Mouse (Mus musculus) heart, embryonic 15.5 days (tissue): ENCODE measurements around the gene Tenm2. TPM values are rescaled to one million over a fixed set of nuclear protein-coding genes. Genes with fewer than 3 reads are reported as not detected.
A peak's percentile ranks its signal among the peaks of the same experiment; 100 is the strongest.

Experiments used
- ATAC-seq: fragments of 200-750 bp; cut with Nextera tagmentation; replicated peaks from 2 replicates; pipeline ENCODE4 v1.8.0; 2017; ENCODE audit warnings: low read depth, moderate TSS enrichment; ENCODE audit not compliant: insufficient number of reproducible peaks, insufficient read depth, low FRiP score
- H3K27ac ChIP-seq: fragments of 300-500 bp; sonication (generic); 2 replicates; pipeline ENCODE4 v1.5.1; 2015; ENCODE audit warnings: mild to moderate bottlenecking, inconsistent platforms
- H3K27me3 ChIP-seq: fragments of 300-500 bp; sonication (generic); 2 replicates; pipeline ENCODE4 v1.6.1; 2015; ENCODE audit warnings: inconsistent platforms
- H3K36me3 ChIP-seq: fragments of 300-500 bp; sonication (generic); 2 replicates; pipeline ENCODE4 v1.6.1; 2015; ENCODE audit warnings: mild to moderate bottlenecking, inconsistent platforms
- H3K4me1 ChIP-seq: fragments of 300-500 bp; sonication (generic); replicated peaks from 2 replicates; pipeline ENCODE4 v1.6.1; 2015; ENCODE audit warnings: inconsistent platforms
- H3K4me2 ChIP-seq: fragments of 300-500 bp; sonication (generic); 2 replicates; pipeline ENCODE4 v1.6.1; 2015; ENCODE audit warnings: inconsistent platforms, mild to moderate bottlenecking, moderate library complexity
- H3K4me3 ChIP-seq: fragments of 300-500 bp; sonication (generic); 2 replicates; pipeline ENCODE4 v1.5.1; 2015; ENCODE audit warnings: mild to moderate bottlenecking, inconsistent platforms
- H3K9ac ChIP-seq: fragments of 300-500 bp; sonication (generic); 2 replicates; pipeline ENCODE4 v1.6.1; 2015; ENCODE audit warnings: mild to moderate bottlenecking, inconsistent platforms
- H3K9me3 ChIP-seq: fragments of 300-500 bp; sonication (generic); replicated peaks from 2 replicates; pipeline ENCODE4 v1.6.1; 2016; ENCODE audit warnings: inconsistent platforms
- WGBS: fragments of 180-500 bp; shearing (Covaris S2); methylation state at CpG from one replicate; pipeline ENCODE4 v1.1.7; 2015; ENCODE audit warnings: mixed read lengths; 5-methylcytosine and 5-hydroxymethylcytosine counted together
- polyA plus RNA-seq: library from polyadenylated mRNA; unstranded; fragments of >200 nt; fragmentation: Nextera tagmentation; extraction: Ambion mirVana; gene quantifications from 2 replicates; pipeline ENCODE4 v1.2.1, GENCODE M21; 2015

Gene Tenm2
- polyA plus RNA-seq, 1 experiment from 2014 or later = 0.49 TPM

DNA sequence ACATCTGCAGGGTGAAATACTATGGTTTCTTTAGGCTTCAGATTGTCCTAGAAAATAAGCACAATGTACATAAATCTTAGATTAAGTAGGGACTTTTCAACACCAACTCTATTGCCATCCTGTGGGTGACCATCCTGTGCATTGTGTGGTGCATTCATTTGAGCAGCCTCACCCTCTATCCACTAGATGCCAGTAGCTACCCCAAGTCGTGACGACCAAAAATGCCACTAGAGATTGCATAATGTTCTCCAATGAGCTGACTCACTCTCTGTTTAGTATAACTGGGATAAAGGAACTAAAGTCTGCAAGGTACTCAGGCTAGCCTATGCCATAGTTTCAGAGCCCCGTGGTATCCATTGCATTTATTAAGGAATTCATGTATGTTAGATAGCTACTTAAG, 543.1 kb downstream of the Tenm2 start:
- no peak for ATAC-seq
- Histone ChIP-seq H3K27me3 (no peaks in the 10 kb centered on the region), H3K9me3 (no peaks in the 10 kb centered on the region), H3K9ac (no peak overlapping the region), H3K36me3 (no peaks in the 10 kb centered on the region), H3K4me2 (no peak overlapping the region), H3K4me3 (no peak overlapping the region), H3K27ac (no peak overlapping the region), H3K4me1 (no peaks in the 10 kb centered on the region)
- 61% methylated on average over 3 of the region's 3 CpGs for WGBS

DNA sequence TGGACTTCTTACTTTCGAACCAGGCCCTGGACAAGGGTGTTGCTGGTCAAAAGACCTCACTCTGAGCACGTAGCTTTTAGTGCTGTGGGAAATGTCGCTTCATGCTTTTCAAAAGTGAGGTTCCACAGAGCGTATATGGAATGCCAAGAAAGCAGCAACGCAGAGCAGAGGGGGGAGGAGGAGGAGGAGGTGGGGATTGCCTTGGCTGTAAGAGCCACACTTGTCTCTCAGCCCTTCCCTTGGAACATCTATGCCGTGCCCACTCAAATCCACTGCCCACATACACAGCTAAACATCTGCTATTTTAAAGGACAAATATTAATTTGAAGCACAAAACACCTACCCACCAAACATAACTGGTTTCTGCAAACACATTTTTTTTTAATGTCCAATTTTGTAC, 544.9 kb downstream of the Tenm2 start:
- Histone ChIP-seq H3K4me1 (0 out of 2 replicates have a peak, but pooled peaks cover 3% of the 10 kb centered on the region), H3K9ac (no peak overlapping the region), H3K4me3 (no peak overlapping the region), H3K27me3 (no peaks in the 10 kb centered on the region), H3K9me3 (no peaks in the 10 kb centered on the region), H3K36me3 (no peaks in the 10 kb centered on the region), H3K4me2 (no peak overlapping the region), H3K27ac (no peak overlapping the region)
- ATAC-seq = no peak
- WGBS = 60% methylated on average over 6 of the region's 6 CpGs

DNA sequence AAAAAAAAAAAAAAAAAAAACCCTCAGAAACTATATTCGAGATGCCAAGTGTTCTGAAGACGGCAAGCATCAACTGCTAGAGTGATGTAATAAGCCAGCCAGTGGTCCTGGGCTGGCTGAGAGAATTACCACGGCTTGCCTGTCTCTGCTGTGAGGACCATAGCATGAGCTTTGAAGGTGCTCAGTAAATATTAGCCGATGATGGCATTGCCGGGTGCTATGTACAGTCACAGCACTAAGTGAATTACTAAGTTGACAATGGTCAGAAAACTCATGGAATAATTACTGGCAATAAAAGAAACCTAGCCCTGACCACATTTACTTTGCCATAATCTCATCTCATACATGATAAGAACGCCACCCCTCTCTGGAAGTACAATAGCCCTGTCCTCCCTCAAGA, 549.5 kb downstream of the Tenm2 start:
- Histone ChIP-seq H3K27me3 (no peaks in the 10 kb centered on the region), H3K4me2 (no peak overlapping the region), H3K9me3 (no peaks in the 10 kb centered on the region), H3K4me1 (0 out of 2 replicates have a peak, but pooled peaks cover 3% of the 10 kb centered on the region), H3K4me3 (no peak overlapping the region), H3K36me3 (no peaks in the 10 kb centered on the region), H3K9ac (no peak overlapping the region), H3K27ac (no peak overlapping the region)
- WGBS = 63% methylated on average over 6 of the region's 6 CpGs
- ATAC-seq = no peak

DNA sequence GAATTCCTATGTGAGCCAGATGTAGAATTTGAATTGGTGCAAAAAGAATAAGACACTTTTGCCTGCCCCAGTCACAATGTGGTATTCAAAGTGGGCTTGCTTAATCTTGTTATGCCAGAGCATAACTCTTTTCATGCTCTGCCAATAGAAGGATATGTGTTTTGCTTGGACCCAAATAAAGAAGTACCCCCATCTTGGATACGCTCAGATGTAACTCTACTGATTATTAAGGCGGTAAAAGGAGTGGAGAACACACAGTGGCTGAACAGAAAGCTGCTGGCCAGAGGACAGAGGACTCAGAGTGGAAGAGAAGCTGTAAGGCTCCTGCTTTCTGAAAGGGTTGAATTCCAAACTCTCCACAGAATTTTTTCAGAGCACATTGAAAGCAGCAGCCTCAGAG, 556.4 kb downstream of the Tenm2 start:
- peaks cover 8% of the 10 kb centered on the region for H3K4me1 ChIP-seq
- ATAC-seq = no peak
- no peaks in the 10 kb centered on the region for H3K27me3 ChIP-seq
- H3K36me3 ChIP-seq = no peaks in the 10 kb centered on the region
- H3K4me3 ChIP-seq = no peak overlapping the region
- no peak overlapping the region for H3K9ac ChIP-seq
- WGBS = 79% methylated on average over 2 of the region's 2 CpGs
- no peak overlapping the region for H3K4me2 ChIP-seq
- H3K27ac ChIP-seq = no peak overlapping the region
- H3K9me3 ChIP-seq = no peaks in the 10 kb centered on the region

DNA sequence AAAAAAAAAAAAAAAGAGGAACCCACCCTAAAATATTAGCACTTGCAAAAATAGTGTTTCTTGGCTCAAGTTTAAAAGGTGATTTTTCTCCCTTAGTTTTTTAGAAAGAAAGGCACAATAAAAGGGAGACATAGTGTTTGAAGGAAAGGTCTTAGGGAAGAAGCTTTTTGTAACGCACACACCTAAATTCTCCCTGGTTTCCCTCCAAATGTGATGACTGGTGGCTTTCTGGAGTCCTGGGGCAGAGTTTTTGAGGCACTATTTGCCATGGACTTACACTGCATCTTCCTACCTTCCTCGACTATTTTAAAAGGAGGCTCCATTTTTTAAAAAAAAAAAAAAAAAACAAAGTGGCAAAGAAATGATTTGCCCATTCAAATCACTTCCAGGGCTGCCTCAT, 557.2 kb downstream of the Tenm2 start:
- 49% methylated on average over 2 of the region's 2 CpGs for WGBS
- Histone ChIP-seq H3K4me1 (peaks cover 8% of the 10 kb centered on the region), H3K4me2 (peak overlapping the region; percentile 69), H3K36me3 (no peaks in the 10 kb centered on the region), H3K27me3 (no peaks in the 10 kb centered on the region), H3K9me3 (no peaks in the 10 kb centered on the region), H3K27ac (no peak overlapping the region), H3K9ac (no peak overlapping the region), H3K4me3 (0 out of 2 replicates have a peak overlapping the region, but pooled peaks have one; percentile 52)
- ATAC-seq = no peak

DNA sequence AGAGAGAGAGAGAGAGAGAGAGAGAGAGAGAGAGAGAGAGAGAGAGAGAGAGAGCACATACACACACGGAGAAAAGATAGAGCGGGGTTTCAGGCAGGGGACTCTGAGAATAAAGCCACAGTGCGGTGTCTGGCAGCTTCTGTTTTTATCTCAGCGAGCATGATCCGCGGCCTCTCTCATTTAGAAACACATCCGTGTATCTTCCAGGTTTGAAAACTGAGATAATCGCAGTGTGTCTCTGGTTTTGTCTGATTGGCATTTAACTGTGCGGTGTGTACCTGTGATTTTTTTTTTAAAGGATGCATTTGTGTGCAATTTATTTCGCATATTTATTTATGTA, 557.7 kb downstream of the Tenm2 start:
- no peaks in the 10 kb centered on the region for H3K36me3 ChIP-seq
- peaks cover 8% of the 10 kb centered on the region for H3K4me1 ChIP-seq
- H3K9ac ChIP-seq = peak overlapping the region; percentile 41
- H3K27me3 ChIP-seq = no peaks in the 10 kb centered on the region
- peak overlapping the region; percentile 86 for H3K27ac ChIP-seq
- ATAC-seq = 0 out of 2 replicates have a peak, but pooled peaks have one; percentile 22
- WGBS = 7% methylated on average over 10 of the region's 10 CpGs
- H3K4me2 ChIP-seq = peak overlapping the region; percentile 69
- H3K4me3 ChIP-seq = peak overlapping the region; percentile 52
- H3K9me3 ChIP-seq = no peaks in the 10 kb centered on the region

DNA sequence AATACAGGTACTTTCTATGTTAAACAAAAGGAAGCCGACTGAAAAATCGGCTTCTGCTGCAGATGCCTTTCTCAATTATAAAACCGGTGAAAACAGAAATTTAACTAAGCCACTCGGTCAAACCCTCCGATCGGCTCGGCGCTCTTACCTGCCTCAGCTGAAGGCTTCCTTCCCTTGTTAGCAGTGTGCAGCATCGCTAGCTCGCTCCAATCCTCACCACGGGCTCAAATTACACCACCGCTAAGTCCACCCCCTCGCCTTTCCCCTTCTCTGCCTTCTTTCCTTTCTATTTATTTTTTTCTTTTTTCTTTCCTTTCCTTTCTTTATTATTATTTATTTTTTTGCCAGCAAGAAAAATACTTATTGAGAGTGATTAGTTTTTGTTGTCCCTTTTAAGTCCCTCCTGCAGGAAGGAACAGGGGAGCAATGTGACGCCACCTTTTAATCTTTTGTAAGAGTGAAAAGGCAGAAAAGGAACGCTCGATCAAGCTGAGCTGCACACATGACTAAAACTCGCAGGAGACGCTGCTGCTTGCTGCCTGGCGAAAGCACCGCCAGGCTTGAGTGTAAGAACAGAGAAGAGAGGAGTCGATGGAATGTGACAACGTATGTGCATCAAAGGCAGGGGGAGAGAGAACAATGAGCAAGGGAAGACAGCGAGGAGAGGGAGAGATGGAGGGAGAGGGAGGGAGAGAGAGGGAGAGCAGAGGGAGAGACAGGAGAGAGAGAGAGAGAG, 558.3 kb downstream of the Tenm2 start:
- peak overlapping the region; percentile 86 for H3K27ac ChIP-seq
- peak overlapping the region; percentile 52 for H3K4me3 ChIP-seq
- under 1% methylated on average over 23 of the region's 23 CpGs for WGBS
- H3K36me3 ChIP-seq = no peaks in the 10 kb centered on the region
- peaks cover 8% of the 10 kb centered on the region for H3K4me1 ChIP-seq
- peak overlapping the region; percentile 69 for H3K4me2 ChIP-seq
- H3K9ac ChIP-seq = peak overlapping the region; percentile 41
- peak; percentile 85 for ATAC-seq
- no peaks in the 10 kb centered on the region for H3K27me3 ChIP-seq
- no peaks in the 10 kb centered on the region for H3K9me3 ChIP-seq

DNA sequence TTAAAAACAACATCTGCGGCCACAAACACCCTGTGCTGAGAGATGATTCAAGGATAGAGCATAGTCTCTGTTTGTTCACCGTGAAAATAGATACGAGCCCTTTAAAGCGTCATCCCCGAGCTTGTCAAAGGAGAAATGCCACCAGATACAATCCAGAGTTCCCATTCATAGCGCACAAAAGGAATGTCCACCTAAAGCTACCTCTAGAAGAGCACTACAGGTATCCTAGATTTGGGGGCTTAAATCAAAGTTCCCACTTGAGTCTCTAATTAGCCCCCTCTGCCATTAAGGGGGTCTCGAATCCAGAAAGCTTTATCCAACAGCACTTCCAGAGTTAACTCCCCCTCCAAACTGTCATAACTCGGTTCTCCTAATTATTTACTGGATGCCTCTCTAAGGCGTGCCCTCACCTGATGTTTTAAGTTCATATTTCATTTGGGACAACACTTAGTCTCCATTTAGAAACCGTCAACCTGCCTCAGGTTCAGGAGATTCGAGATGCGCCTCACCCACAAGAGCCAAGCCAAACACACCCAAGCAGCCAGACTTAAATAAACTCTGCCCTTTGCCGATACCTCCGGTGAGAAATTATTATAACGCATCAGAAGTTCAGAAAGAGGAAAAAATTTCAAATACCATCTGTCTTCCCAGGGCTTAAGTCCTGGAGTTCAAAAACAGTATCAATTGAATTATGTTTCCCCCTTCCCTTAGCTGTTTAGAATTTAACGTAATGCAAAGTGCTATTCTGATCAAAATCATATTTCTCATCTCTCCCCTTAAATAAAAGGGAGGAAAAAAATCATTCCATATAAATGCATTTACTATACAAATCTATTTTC, 559.1 kb downstream of the Tenm2 start:
- peak overlapping the region; percentile 52 for H3K4me3 ChIP-seq
- H3K36me3 ChIP-seq = no peaks in the 10 kb centered on the region
- H3K4me2 ChIP-seq = peak overlapping the region; percentile 69
- H3K27me3 ChIP-seq = no peaks in the 10 kb centered on the region
- H3K9me3 ChIP-seq = no peaks in the 10 kb centered on the region
- peaks cover 8% of the 10 kb centered on the region for H3K4me1 ChIP-seq
- H3K27ac ChIP-seq = no peak overlapping the region
- H3K9ac ChIP-seq = no peak overlapping the region; the same call in 1 of the 2 replicates
- 27% methylated on average over 16 of the region's 16 CpGs for WGBS
- ATAC-seq = no peak

DNA sequence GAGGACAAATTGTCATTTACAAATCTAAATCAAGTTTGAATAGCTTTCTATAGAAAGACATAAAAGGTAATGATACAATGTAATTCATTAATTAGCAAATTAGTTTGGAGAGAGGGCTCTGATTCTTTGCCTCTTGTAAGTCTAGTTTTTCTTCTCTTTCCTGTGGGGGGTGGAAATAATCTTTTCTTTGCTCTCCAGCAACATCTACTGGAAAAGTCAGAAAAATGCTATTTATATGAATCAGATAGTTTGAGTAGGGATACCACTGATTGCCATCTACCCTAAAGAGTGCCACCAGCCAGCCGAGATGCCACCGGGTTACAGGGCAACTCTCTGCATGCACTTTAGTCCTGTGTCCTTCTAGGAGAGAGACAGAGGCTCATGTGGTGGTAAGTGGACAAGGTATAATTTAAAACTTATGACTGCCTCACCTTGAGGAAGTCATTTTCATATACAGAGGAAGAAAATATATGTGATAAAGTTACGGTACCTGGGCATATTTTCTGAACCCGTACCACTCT, 560.8 kb downstream of the Tenm2 start:
- no peaks in the 10 kb centered on the region for H3K27me3 ChIP-seq
- no peak overlapping the region for H3K4me3 ChIP-seq
- ATAC-seq = no peak
- no peaks in the 10 kb centered on the region for H3K36me3 ChIP-seq
- H3K9ac ChIP-seq = no peak overlapping the region
- no peaks in the 10 kb centered on the region for H3K9me3 ChIP-seq
- peaks cover 6% of the 10 kb centered on the region for H3K4me1 ChIP-seq
- no peak overlapping the region for H3K4me2 ChIP-seq
- no peak overlapping the region for H3K27ac ChIP-seq
- 83% methylated on average over 4 of the region's 4 CpGs for WGBS

DNA sequence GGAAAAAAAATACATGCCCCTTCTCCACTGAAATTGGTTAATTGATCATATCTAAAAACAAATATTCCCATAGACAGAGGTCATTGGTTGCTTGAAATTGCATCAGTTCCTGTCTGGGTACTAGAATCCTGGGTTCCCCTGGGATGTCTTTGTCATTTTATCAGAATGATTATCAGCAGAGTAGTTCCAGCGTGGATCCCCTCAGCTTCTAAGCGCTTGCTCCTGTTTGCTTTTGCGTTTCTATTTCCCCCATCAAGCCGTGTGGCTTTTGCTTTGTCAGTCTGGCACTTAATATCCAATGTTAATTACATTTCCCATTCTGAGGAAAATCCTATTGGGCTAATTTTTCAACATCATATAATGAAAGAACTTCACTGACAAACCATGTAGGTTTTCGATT, 561.6 kb downstream of the Tenm2 start:
- 60% methylated on average over 5 of the region's 5 CpGs for WGBS
- no peak overlapping the region for H3K4me2 ChIP-seq
- no peak for ATAC-seq
- H3K9me3 ChIP-seq = no peaks in the 10 kb centered on the region
- no peak overlapping the region for H3K4me3 ChIP-seq
- H3K27me3 ChIP-seq = no peaks in the 10 kb centered on the region
- no peak overlapping the region for H3K9ac ChIP-seq
- H3K4me1 ChIP-seq = peaks cover 6% of the 10 kb centered on the region
- H3K36me3 ChIP-seq = no peaks in the 10 kb centered on the region
- no peak overlapping the region for H3K27ac ChIP-seq

DNA sequence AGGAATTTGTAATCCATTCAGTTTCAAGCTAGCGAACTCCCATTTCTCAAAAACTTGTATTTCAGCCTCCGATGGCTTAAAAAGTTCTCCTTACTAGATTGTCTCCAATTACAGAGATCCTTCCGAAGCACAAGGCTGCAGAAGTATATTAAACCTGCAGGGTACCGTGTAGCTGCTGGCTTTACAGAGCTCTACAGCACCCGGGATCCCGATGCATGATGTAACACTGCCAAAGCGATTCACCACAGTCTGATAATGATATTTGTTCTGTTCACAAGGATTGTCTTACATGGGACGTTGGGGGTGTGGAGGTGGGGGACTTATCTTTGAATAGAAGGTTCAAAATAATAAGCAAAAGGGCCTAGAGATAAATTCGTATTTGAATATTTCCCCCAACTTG, 564.6 kb downstream of the Tenm2 start:
- Histone ChIP-seq H3K4me3 (no peak overlapping the region), H3K9me3 (no peaks in the 10 kb centered on the region), H3K27me3 (no peaks in the 10 kb centered on the region), H3K4me1 (no peaks in the 10 kb centered on the region), H3K27ac (no peak overlapping the region), H3K4me2 (no peak overlapping the region), H3K9ac (no peak overlapping the region), H3K36me3 (no peaks in the 10 kb centered on the region)
- no peak for ATAC-seq
- 75% methylated on average over 9 of the region's 9 CpGs for WGBS
